Mouse (Mus musculus) ZHBTc4 (cell line): ENCODE results near the gene Catsper3.

Source experiments
- DNase-seq: peaks from one replicate; pipeline ENCODE4 v3.0.0-alpha.2; 2011; ENCODE audit warnings: low read depth, low spot score

Catsper3 gene

GRCm38 (mm10) chr13:55826796-55827678 lies 42.7 kb downstream of the Catsper3 start:
- DNase-seq: no peak

DNA sequence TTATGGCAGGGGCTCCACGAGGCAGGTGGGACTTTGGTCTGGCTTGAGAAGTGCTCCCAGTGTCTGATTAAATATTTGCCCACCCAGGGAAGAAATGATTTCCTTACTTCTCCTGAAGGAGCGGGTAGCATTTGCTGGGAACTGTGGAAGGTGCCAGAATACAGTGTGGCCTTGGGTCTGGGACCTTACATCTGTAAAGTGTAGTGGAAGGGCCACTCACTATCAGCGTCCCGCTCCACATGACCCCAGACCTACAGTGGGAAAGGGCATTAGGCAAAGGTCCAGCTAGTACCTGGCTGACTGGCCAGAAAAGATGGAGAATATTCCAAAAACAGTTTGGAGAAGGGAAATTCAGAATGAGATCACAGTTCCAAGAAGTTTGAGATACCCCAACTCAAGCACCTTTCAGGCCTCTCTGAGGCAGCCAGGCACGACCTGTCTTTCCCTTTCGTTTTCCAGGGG lies 43.3 kb downstream of the Catsper3 start:
- DNase-seq: peak; percentile 26

GRCm38 (mm10) chr13:55828141-55829017 lies 44.0 kb downstream of the Catsper3 start:
- peak; percentile 68 for DNase-seq

DNA sequence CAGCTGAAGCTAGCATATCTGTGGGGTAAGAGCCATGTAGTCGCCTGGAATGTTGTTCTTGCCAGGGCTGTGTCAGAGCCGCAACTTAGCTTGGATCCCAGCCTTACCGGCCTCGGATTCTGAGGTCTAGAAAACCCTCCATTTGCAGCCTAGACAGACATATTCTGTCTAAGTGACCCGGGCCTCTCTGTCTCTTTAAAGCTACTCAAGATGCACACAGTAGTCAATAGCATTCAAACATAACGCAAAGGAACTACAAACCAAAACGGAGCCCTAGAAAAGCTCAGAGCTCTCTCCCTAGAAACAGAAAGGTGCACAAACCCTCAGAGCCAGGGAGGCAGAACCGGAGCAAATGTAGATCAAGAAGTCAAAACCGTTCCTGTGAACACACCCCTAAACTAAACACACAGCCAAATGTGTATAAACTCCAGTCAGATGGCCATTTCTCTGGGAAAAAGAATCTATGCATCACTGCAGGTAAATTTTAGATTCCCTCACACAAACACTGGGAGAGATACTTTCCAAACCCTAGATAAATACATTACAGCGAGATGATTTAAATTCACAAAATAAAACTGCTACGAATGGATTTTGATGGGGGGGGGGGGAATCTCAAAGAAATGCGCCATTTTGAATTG lies 44.8 kb downstream of the Catsper3 start:
- DNase-seq: no peak

DNA sequence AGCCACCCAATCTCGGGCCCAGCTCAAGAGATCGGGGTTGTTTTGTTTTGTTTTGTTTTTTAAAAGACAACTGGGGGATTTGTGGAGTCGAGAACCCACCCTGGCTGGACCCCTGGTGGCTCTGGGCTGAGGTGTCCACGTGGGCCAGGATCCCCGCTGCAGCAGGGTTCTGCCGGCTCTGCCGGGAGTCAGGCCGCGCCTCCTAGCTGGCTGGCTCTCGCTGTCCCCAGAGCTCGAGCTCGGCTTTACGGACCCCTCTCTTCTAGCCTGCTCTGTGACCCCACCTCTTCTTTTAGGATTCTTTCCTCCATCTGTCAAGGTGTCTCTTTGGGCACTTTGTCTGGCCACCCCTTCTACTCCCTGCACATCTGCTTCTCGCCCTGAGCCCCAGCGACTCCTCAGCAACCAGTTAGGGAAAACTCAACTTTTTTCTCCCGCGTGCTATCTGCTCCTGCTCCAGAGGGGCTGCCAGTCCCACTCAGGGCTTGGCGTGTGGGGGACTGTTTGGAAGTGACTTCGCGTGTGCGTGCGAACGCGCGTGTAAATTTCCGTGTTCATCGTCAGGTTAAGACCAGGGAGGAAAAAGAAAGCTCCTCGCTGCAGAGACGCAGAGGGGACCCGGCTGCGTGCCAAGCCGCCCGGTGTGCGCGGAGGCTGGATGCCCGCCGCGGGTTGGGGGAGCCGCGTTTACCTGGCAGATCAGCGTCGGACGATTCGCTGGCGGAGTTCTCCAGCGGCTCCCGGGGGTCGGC lies 45.9 kb downstream of the Catsper3 start:
- DNase-seq: peak; percentile 60

- DNase-seq: peak; percentile 87
These were observed 46.7 kb downstream of the Catsper3 start for GRCm38 (mm10) chr13:55830833-55831721.

DNA sequence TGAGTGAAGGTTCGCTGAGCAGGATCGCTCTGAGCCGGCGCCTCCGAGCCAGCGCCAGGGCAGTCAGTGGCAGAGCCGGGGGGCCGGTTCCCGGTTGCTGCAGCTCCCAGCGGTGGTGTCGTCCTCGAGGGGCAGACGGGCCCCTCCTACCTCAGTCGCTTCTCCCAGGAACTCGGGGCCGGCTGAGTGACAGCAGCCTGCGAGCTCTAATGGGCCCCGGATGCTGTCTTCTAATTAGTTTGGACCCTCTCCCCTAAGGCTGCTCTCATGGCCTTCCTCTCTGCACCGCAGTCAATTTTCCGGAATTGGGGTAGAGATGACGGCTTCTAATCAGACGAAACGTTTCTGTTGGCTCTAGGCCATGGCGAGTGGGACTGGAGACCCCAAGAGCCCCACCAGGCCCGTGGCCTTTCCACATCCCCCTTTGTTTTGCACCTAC lies 47.4 kb downstream of the Catsper3 start:
- DNase-seq: no peak

GRCm38 (mm10) chr13:55832602-55833001 lies 48.2 kb downstream of the Catsper3 start:
- no peak for DNase-seq

GRCm38 (mm10) chr13:55833921-55834320 lies 49.6 kb downstream of the Catsper3 start:
- DNase-seq: no peak

GRCm38 (mm10) chr13:55834667-55835066 lies 50.3 kb downstream of the Catsper3 start:
- no peak for DNase-seq

DNA sequence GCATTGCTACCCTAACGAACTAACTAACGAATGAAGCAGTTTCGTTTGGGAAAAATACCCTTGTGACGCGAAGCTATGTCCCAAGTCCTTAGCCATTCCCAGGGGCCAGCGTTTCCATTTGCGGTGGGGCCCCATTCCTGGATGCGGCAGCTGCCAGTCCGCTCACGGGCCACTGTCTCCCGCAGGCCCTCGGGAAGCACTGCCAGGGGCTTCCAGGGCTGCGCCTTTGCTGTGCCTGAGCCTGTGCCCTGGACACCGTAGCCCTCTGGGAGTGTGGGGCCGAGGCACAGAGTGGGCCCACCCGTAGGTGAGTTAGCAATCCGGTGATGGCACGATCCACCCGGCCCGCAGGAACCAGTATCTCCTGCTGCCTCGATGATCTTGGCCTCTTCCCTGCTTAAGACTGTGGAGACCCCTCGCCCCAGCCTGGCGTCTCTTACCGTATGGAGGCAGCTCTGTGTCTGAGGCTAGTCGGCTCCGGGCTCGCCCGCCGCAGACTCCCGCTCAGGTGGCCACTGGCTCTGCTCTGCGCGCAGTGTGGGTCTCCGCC lies 51.3 kb downstream of the Catsper3 start:
- peak; percentile 54 for DNase-seq

GRCm38 (mm10) chr13:55836142-55836625 lies 51.8 kb downstream of the Catsper3 start, which contains the start of gene Pitx1:
Pitx1 (minus strand) TSS chr13:55836192.
- DNase-seq: peak; percentile 34

GRCm38 (mm10) chr13:55836786-55837780 lies 52.7 kb downstream of the Catsper3 start:
- DNase-seq: peak; percentile 43

DNA sequence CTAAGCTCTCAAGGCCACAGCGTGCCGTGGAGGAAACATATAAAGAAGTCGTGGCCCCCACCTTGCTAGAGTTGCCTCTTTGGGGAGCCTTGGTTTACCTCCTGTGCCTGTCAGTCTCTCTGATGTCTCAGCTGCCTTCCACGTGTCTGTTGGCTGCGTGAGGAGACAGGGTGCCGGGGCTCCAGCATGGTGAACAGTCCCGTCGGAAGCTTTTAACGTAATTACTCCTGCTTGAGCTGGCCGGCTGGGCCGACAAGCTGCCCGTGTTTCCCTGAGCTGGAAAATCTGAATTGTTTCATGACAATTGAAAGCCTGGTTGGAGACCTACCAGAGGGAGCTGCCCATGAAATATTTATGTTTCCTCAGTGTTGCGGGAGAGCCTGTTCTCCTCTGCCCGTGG lies 55.9 kb downstream of the Catsper3 start:
- DNase-seq: no peak

DNA sequence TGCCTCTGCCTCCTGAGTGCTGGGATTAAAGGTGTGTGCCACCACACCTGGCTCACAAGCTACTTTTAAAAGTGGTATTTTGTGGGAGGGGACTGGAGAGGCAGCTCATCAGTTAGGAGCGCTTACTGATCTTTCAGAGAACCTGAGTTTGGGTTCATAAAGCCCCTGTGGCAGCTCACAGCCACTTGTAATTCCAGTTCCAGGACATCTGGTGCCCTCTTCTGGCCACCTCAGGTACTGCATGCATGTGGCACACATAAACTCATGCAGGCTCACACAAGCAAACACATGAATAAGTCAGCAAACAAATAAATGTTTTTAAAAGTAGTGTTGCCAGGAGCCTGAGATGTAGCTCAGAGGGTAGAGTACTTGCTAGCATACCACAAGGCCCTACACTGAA lies 59.3 kb downstream of the Catsper3 start:
- DNase-seq: peak; percentile 88

DNA sequence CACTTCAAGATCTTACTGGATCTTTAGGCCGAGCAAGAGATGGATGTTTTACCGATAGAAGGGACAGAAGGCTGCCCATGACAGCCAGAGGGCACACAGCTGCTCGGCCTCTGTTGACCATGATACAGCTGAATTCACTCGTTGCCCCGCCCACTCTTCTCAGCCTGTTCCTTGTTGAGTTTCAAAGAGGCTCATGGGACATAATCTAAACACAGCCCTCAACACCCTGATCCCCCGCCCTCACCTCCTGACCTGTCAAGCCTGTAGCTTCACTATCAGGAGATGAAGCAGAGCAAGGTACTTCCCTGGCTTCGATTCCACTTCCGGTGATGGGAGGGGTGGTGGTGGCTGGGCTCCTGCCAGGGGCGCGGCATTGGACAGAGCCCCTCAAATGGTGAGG lies 63.4 kb downstream of the Catsper3 start:
- DNase-seq: no peak

- no peak for DNase-seq
These were observed 64.3 kb downstream of the Catsper3 start for GRCm38 (mm10) chr13:55848604-55849190.

DNA sequence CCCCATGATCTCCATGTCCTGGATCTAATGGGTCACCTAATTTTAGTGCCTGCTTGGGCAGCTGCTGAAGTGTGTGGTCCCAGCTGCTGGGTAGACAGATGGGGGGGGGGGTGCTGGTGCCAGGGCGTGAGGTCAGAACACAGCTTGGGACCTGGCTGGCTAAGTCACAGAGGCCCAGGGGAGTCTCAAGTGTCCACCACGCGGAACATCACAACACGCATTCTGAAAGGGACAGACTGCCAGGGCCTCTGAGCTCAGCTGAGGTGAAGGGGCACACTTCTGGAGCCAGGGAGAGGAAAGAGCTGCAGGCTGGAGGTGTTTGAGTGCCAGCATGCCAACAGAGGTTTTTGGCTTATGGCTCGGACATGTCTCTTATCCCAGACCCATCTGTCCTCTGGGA lies 66.4 kb downstream of the Catsper3 start:
- DNase-seq: no peak
